Mouse (Mus musculus) forebrain, postnatal 0 days (tissue): ENCODE measurements at regions not wholly inside any gene's neighbourhood (a gene's known extent, or its start where the extent isn't known, plus 50 kb on each side); places are given as distances from the start of the nearest gene placed in this dataset.

Experiments
- ATAC-seq: fragments of 200-750 bp; cut with Nextera tagmentation; 2 replicates; pipeline ENCODE4 v1.8.0; 2017; ENCODE audit warnings: mild to moderate bottlenecking, moderate library complexity
- DNase-seq: peaks from one replicate; pipeline ENCODE4 v3.0.0-alpha.2; 2015
- H3K27ac ChIP-seq: fragments of 300-500 bp; sonication (generic); 2 replicates; pipeline ENCODE4 v1.5.1; 2014; ENCODE audit warnings: low read depth, mild to moderate bottlenecking, antibody characterized with exemption, low read length, moderate library complexity, mixed read lengths
- H3K27me3 ChIP-seq: fragments of 300-500 bp; sonication (generic); 2 replicates; pipeline ENCODE4 v1.6.1; 2014; ENCODE audit warnings: mild to moderate bottlenecking, low read length, mixed read lengths; ENCODE audit not compliant: insufficient read depth
- H3K36me3 ChIP-seq: fragments of 300-500 bp; sonication (generic); 2 replicates; pipeline ENCODE4 v1.6.1; 2014; ENCODE audit warnings: mild to moderate bottlenecking, moderate library complexity; ENCODE audit not compliant: insufficient read depth
- H3K4me1 ChIP-seq: fragments of 300-500 bp; sonication (generic); 2 replicates; pipeline ENCODE4 v1.6.1; 2014; ENCODE audit warnings: antibody characterized with exemption; ENCODE audit not compliant: insufficient read depth
- H3K4me2 ChIP-seq: fragments of 300-500 bp; sonication (generic); 2 replicates; pipeline ENCODE4 v1.6.1; 2014; ENCODE audit warnings: low read depth, mild to moderate bottlenecking, moderate library complexity
- H3K4me3 ChIP-seq: fragments of 300-500 bp; sonication (generic); 2 replicates; pipeline ENCODE4 v1.5.1; 2014; ENCODE audit warnings: low read depth, low read length, mixed read lengths
- H3K9ac ChIP-seq: fragments of 300-500 bp; sonication (generic); 2 replicates; pipeline ENCODE4 v1.6.1; 2014; ENCODE audit warnings: mild to moderate bottlenecking
- H3K9me3 ChIP-seq: fragments of 300-500 bp; sonication (generic); 2 replicates; pipeline ENCODE4 v1.6.1; 2016; ENCODE audit warnings: low read length
- CTCF ChIP-seq: sonication (generic); IDR thresholded peaks from 2 replicates; pipeline ENCODE4 v1.5.1; 2016; ENCODE audit warnings: antibody characterized with exemption, control low read depth, low read depth
- WGBS: fragments of 180-500 bp; shearing (Covaris S2); extraction: QIAGEN DNeasy Blood & Tissue Kit; methylation state at CpG from one replicate; pipeline ENCODE4 v1.1.7; 2014; 5-methylcytosine and 5-hydroxymethylcytosine counted together

DNA sequence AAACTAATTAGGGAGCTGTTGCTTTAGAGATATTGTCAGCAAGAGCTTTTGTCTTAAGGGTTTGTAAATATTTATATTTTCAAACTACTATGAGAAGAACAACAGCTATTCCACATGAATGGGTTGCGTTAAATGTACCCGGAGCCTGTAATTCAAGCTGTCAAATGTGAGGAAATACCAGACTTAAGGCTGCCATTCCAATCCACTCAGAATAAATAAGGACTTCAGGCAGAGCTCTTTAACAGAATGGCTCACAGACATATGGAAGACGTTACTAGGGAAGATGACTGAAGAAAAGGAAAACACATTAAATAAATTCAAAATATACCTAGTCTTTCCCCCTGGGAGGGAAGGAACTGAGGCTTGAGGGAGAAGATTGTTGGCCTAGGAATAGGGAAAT lies 400.7 kb upstream of the Pappa start:
- H3K27me3 ChIP-seq, result no peaks in the 10 kb centered on the region
- no peaks in the 10 kb centered on the region for H3K4me1 ChIP-seq
- no peak for DNase-seq
- ATAC-seq, result no peak
- no peaks in the 10 kb centered on the region for H3K36me3 ChIP-seq
- no peak overlapping the region for H3K9ac ChIP-seq
- H3K27ac ChIP-seq, result no peak overlapping the region
- WGBS, result 36% methylated on average over 3 of the region's 3 CpGs
- H3K4me3 ChIP-seq, result no peak overlapping the region
- H3K9me3 ChIP-seq, result no peaks in the 10 kb centered on the region
- no peak for TF ChIP-seq CTCF
- no peak overlapping the region for H3K4me2 ChIP-seq

DNA sequence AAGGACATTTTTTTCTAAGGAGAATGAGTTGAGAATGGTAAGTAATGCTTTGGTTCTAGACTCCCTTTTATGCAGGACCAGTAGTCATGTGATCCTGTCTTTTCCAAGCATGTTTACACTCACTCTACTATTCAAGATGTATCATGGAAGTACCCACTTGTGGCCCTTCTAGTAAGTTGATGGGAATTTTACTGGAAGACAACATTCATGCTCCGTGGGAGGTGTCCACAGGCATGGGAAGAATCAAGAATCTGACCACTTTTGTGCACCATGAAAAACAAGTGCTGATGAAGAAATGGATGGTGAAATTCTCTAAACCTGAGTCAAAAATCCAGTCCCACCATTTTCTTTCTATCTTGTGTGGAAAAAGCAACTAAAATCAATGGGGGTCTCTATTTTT lies 399.1 kb upstream of the Pappa start:
- no peak for TF ChIP-seq CTCF
- Histone ChIP-seq H3K36me3 (no peaks in the 10 kb centered on the region), H3K9ac (no peak overlapping the region), H3K4me1 (no peaks in the 10 kb centered on the region), H3K27ac (no peak overlapping the region), H3K4me2 (no peak overlapping the region), H3K9me3 (no peaks in the 10 kb centered on the region), H3K4me3 (no peak overlapping the region), H3K27me3 (no peaks in the 10 kb centered on the region)
- 81% methylated on average over 1 of the region's 1 CpGs for whole genome bisulfite sequencing
- DNase-seq (no peak), ATAC-seq (no peak)

- Histone ChIP-seq H3K4me1 (no peaks in the 10 kb centered on the region), H3K4me2 (no peak overlapping the region), H3K27me3 (no peaks in the 10 kb centered on the region), H3K4me3 (no peak overlapping the region), H3K36me3 (no peaks in the 10 kb centered on the region), H3K9ac (no peak overlapping the region), H3K9me3 (no peaks in the 10 kb centered on the region), H3K27ac (no peak overlapping the region)
- ATAC-seq, result no peak
- DNase-seq, result no peak
- no peak for TF ChIP-seq CTCF
- 78% methylated on average over 4 of the region's 4 CpGs for WGBS
Measured at GRCm38 (mm10) chr4:64755986-64756385, 368.0 kb upstream of the Pappa start.

DNA sequence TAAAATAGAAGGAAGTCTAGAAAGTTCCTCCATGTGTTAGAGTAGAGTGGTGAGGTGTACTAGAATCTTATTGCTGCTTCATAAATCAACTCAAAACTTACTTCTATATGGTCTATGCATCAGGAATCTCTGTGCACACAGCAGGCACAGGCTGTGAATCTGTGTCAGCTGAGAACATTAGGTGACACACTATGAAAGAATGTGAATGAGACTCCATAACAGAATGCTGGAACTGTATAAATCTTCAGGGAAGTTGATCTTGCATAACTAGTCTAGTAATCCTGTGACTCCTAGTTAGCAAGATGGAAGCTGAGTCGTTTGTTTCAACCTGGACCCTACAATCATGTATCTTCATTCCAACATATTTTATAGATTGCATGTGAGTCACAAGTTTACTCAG lies 355.4 kb upstream of the Pappa start:
- no peak overlapping the region for H3K4me2 ChIP-seq
- H3K9ac ChIP-seq, result no peak overlapping the region
- no peak for ATAC-seq
- DNase-seq, result no peak
- WGBS, result 78% methylated on average over 1 of the region's 1 CpGs
- no peaks in the 10 kb centered on the region for H3K36me3 ChIP-seq
- H3K9me3 ChIP-seq, result no peaks in the 10 kb centered on the region
- H3K4me1 ChIP-seq, result no peaks in the 10 kb centered on the region
- no peak overlapping the region for H3K4me3 ChIP-seq
- no peak overlapping the region for H3K27ac ChIP-seq
- TF ChIP-seq CTCF, result no peak
- no peaks in the 10 kb centered on the region for H3K27me3 ChIP-seq

DNA sequence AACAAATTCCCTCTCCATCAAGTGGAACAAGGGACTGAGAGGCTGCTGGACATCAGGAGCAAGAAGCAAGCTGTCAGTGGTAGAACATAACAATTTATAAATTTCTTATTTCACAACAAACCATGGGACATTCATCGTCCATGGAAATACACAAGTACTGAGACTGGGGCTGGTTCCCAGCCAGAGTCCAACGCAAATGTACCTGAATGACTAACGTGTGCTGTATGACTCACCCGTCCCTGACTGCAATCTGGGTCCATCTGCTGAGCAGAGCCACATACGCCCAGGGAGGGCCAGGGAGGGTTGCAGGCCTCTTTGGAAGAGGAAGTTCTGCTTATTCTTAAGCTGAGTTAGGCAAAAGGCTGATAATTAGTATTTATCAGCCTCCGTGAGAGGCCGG lies 320.1 kb upstream of the Pappa start:
- no peak overlapping the region for H3K27ac ChIP-seq
- H3K36me3 ChIP-seq, result no peaks in the 10 kb centered on the region
- H3K4me3 ChIP-seq, result no peak overlapping the region
- no peak for TF ChIP-seq CTCF
- H3K9ac ChIP-seq, result no peak overlapping the region
- WGBS, result 80% methylated on average over 7 of the region's 7 CpGs
- H3K27me3 ChIP-seq, result no peaks in the 10 kb centered on the region
- DNase-seq (no peak), ATAC-seq (no peak)
- H3K4me2 ChIP-seq, result no peak overlapping the region
- H3K9me3 ChIP-seq, result no peaks in the 10 kb centered on the region
- no peaks in the 10 kb centered on the region for H3K4me1 ChIP-seq

GRCm38 (mm10) chr4:64804996-64805395 lies 319.0 kb upstream of the Pappa start:
- ATAC-seq (no peak), DNase-seq (peak; percentile 9)
- no peak for TF ChIP-seq CTCF
- Histone ChIP-seq H3K9me3 (no peaks in the 10 kb centered on the region), H3K9ac (no peak overlapping the region), H3K27ac (no peak overlapping the region), H3K27me3 (no peaks in the 10 kb centered on the region), H3K4me2 (no peak overlapping the region), H3K4me1 (no peaks in the 10 kb centered on the region), H3K4me3 (no peak overlapping the region), H3K36me3 (no peaks in the 10 kb centered on the region)
- WGBS, result 54% methylated on average over 2 of the region's 2 CpGs

GRCm38 (mm10) chr4:64807148-64807547 lies 316.8 kb upstream of the Pappa start:
- Histone ChIP-seq H3K9me3 (no peaks in the 10 kb centered on the region), H3K9ac (no peak overlapping the region), H3K27me3 (no peaks in the 10 kb centered on the region), H3K4me1 (no peaks in the 10 kb centered on the region), H3K4me3 (no peak overlapping the region), H3K4me2 (no peak overlapping the region), H3K36me3 (no peaks in the 10 kb centered on the region), H3K27ac (no peak overlapping the region)
- ATAC-seq, result no peak
- 98% methylated on average over 1 of the region's 1 CpGs for WGBS
- no peak for TF ChIP-seq CTCF
- no peak for DNase-seq

- Histone ChIP-seq H3K4me2 (no peak overlapping the region), H3K9me3 (no peaks in the 10 kb centered on the region), H3K27me3 (no peaks in the 10 kb centered on the region), H3K4me3 (no peak overlapping the region), H3K4me1 (no peaks in the 10 kb centered on the region), H3K9ac (no peak overlapping the region), H3K27ac (no peak overlapping the region), H3K36me3 (no peaks in the 10 kb centered on the region)
- no peak for ATAC-seq
- TF ChIP-seq CTCF, result no peak
- no peak for DNase-seq
Measured at GRCm38 (mm10) chr4:64811974-64812373, 312.0 kb upstream of the Pappa start.
